Mouse (Mus musculus) left cerebral cortex, adult 18-20 months (tissue): Measurements from ENCODE around the gene 1700056E22Rik. TPM values are rescaled to one million over a fixed set of nuclear protein-coding genes. Genes with fewer than 3 reads are reported as not detected.

Experiments
- DNase-seq, 2 experiments: peaks; one replicate each; pipeline ENCODE4 v3.0.0; 2021 to 2022; ENCODE audit warnings: low spot score in 2 of 2, mixed read lengths in 1 of 2
- total RNA-seq, 2 experiments: library from RNA; stranded (reverse); gene quantifications; 2 replicates each; pipeline ENCODE4 v1.2.3; 2021

1700056E22Rik gene
- total RNA-seq, 2 experiments from 2014 or later: 0.47 TPM; not detected in 1

GRCm38 (mm10) chr1:184051824-184052223, 17.7 kb upstream of the 1700056E22Rik start:
- DNase-seq: no peak

- DNase-seq: no peak
Observed at GRCm38 (mm10) chr1:184051286-184051685, 17.2 kb upstream of the 1700056E22Rik start.

- DNase-seq: no peak
Observed at GRCm38 (mm10) chr1:184048675-184049418, 14.7 kb upstream of the 1700056E22Rik start.

GRCm38 (mm10) chr1:184047818-184048217, 13.7 kb upstream of the 1700056E22Rik start:
- DNase-seq: no peak

GRCm38 (mm10) chr1:184046070-184046677, 12.1 kb upstream of the 1700056E22Rik start:
- DNase-seq: no peak

GRCm38 (mm10) chr1:184043391-184043790, 9.3 kb upstream of the 1700056E22Rik start:
- DNase-seq: no peak

GRCm38 (mm10) chr1:184042745-184043144, 8.6 kb upstream of the 1700056E22Rik start:
- DNase-seq: no peak

GRCm38 (mm10) chr1:184041778-184042573, 7.9 kb upstream of the 1700056E22Rik start:
- DNase-seq: no peak

- DNase-seq: no peak
Observed at GRCm38 (mm10) chr1:184040906-184041305, 6.8 kb upstream of the 1700056E22Rik start.

GRCm38 (mm10) chr1:184040181-184040580, 6.1 kb upstream of the 1700056E22Rik start:
- DNase-seq: no peak

GRCm38 (mm10) chr1:184039301-184039700, 5.2 kb upstream of the 1700056E22Rik start:
- no peak for DNase-seq

GRCm38 (mm10) chr1:184037802-184038201, 3.7 kb upstream of the 1700056E22Rik start:
- no peak for DNase-seq

GRCm38 (mm10) chr1:184035346-184035903, 1.3 kb upstream of the 1700056E22Rik start:
- no peak for DNase-seq

- DNase-seq: peak in 1 of 2 experiments; percentile 12
Observed at GRCm38 (mm10) chr1:184034741-184035181, 660 bp upstream of the 1700056E22Rik start.

- DNase-seq: peak; percentile 40 to 64
Observed at GRCm38 (mm10) chr1:184033390-184034010, 601 bp downstream of the 1700056E22Rik start.

GRCm38 (mm10) chr1:184032682-184033389, 1.3 kb downstream of the 1700056E22Rik start:
- no peak for DNase-seq

- DNase-seq: no peak
Observed at GRCm38 (mm10) chr1:184030070-184030802, 3.9 kb downstream of the 1700056E22Rik start.

GRCm38 (mm10) chr1:184027039-184027438, 7.1 kb downstream of the 1700056E22Rik start:
- no peak for DNase-seq

GRCm38 (mm10) chr1:184025079-184025478, 9.0 kb downstream of the 1700056E22Rik start:
- DNase-seq: no peak

GRCm38 (mm10) chr1:184024631-184025030, 9.5 kb downstream of the 1700056E22Rik start:
- DNase-seq: no peak
